Mouse (Mus musculus) fat pad, adult 2 months (tissue): Measurements from ENCODE around the gene Ifit1bl2.
"Not testable (repeated sequence)": the region's sequence is repeated elsewhere in the genome, so short reads cannot be mapped to it uniquely, and the experiment has no call there.

Experiments used
- DNase-seq: peaks from one replicate; pipeline ENCODE4 v3.0.0-alpha.2; 2011; ENCODE audit warnings: low read depth, low spot score; ENCODE audit errors: extremely low read depth

Gene Ifit1bl2

GRCm38 (mm10) chr19:34612243-34613001 lies 28.1 kb downstream of the Ifit1bl2 start:
- DNase-seq: not testable (repeated sequence)

GRCm38 (mm10) chr19:34610118-34610517 lies 30.4 kb downstream of the Ifit1bl2 start:
- not testable (repeated sequence) for DNase-seq

- DNase-seq: not testable (repeated sequence)
Measured at GRCm38 (mm10) chr19:34607237-34608051, 33.1 kb downstream of the Ifit1bl2 start, which contains the start of gene Ifit3b. Gene Ifit3b (plus strand): TSS chr19:34607970.

- no peak for DNase-seq
Measured at GRCm38 (mm10) chr19:34605472-34605871, 35.1 kb downstream of the Ifit1bl2 start.

GRCm38 (mm10) chr19:34601888-34602287 lies 38.7 kb downstream of the Ifit1bl2 start, which contains the start of gene Ifit1bl1:
Gene Ifit1bl1 (minus strand): TSS chr19:34601956.
- DNase-seq: not testable (repeated sequence)

- not testable (repeated sequence) for DNase-seq
Measured at GRCm38 (mm10) chr19:34599250-34599649, 41.3 kb downstream of the Ifit1bl2 start.

GRCm38 (mm10) chr19:34598341-34598740 lies 42.2 kb downstream of the Ifit1bl2 start:
- no peak for DNase-seq

GRCm38 (mm10) chr19:34596811-34597210 lies 43.7 kb downstream of the Ifit1bl2 start:
- DNase-seq: no peak

- DNase-seq: not testable (repeated sequence)
Measured at GRCm38 (mm10) chr19:34594523-34594922, 46.0 kb downstream of the Ifit1bl2 start.

GRCm38 (mm10) chr19:34593456-34593855 lies 47.1 kb downstream of the Ifit1bl2 start:
- no peak for DNase-seq

- no peak for DNase-seq
Measured at GRCm38 (mm10) chr19:34588959-34589358, 51.6 kb downstream of the Ifit1bl2 start.

- DNase-seq: not testable (repeated sequence)
Measured at GRCm38 (mm10) chr19:34587898-34588692, 52.4 kb downstream of the Ifit1bl2 start.

GRCm38 (mm10) chr19:34585740-34586458 lies 54.6 kb downstream of the Ifit1bl2 start:
- not testable (repeated sequence) for DNase-seq

- DNase-seq: not testable (repeated sequence)
Measured at GRCm38 (mm10) chr19:34583126-34583766, 57.3 kb downstream of the Ifit1bl2 start, which contains the start of gene Ifit3. Gene Ifit3 (plus strand): TSS chr19:34583531.

GRCm38 (mm10) chr19:34582696-34583095 lies 57.8 kb downstream of the Ifit1bl2 start:
- not testable (repeated sequence) for DNase-seq

- no peak for DNase-seq
Measured at GRCm38 (mm10) chr19:34577121-34577520, 63.4 kb downstream of the Ifit1bl2 start.

- DNase-seq: no peak
Measured at GRCm38 (mm10) chr19:34573650-34574049, 66.9 kb downstream of the Ifit1bl2 start.

- DNase-seq: no peak
Measured at GRCm38 (mm10) chr19:34571080-34571479, 69.5 kb downstream of the Ifit1bl2 start.

GRCm38 (mm10) chr19:34569896-34570476 lies 70.6 kb downstream of the Ifit1bl2 start:
- no peak for DNase-seq
